In the genomic region with DNA sequence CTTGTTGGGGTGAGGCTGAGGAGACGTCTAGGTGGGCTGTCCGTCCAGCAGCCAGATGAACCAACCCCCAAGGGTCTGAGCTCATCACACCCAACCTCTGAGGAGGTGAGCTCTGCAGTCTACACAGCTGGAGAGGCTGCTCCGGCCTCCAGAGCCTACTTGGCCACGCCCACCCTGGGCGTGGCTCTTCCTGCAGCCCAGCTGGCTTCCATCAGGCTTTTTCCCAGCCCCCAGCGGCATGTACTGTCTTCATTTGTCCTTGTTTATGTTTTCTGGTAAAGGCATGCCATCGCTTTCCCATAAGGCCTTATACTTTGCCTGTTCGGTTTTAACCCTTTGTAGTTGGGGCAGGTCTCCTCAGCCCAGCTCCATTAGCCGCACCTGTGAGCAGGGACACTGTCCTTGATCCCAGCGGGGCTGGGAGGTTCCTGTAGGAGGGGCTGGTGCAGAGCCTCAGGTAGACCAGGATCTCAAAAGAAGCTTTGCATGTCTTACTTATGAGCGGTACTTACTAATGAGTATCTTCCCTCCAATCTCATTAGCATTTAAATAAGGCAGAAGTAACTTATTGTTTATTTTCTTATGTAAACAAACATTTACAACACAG, we compare ENCODE assay signal across 9 mouse cellular contexts. TPM values are rescaled to one million over a fixed set of nuclear protein-coding genes. Genes with fewer than 3 reads are reported as not detected.
DNase-seq lines count a peak whose midpoint lies in the region; ATAC-seq and TF ChIP-seq lines count a peak whose summit lies in the region.
"Had no signal": no experiment of that assay in that cellular context is flagged by ENCODE, and none has a peak within 500 bp of the region (broad histone marks: within the 10 kb centered on the region; RNA-seq: fewer than 3 reads in every experiment).

No protein-coding gene starts in this region.

- peak; percentile 85 for ATAC-seq in lung, embryonic 16.5 days (ENCODE audit: low read depth)
- ATAC-seq in stomach, postnatal 0 days (ENCODE audit: low FRiP score, low TSS enrichment) = peak; percentile 75

- no peak for TF ChIP-seq CTCF in stomach, postnatal 0 days (IDR thresholded peaks at IDR 0.05; ENCODE audit: low read depth)

- intact Hi-C loops in heart, postnatal 25 days (cut with DNase I) = no loop called here

- H3K36me3 ChIP-seq in lung, embryonic 16.5 days (ENCODE audit: control insufficient read depth, insufficient read depth, low read length) = no peaks in the 10 kb centered on the region
- H3K36me3 ChIP-seq in stomach, postnatal 0 days (ENCODE audit: control insufficient read depth, insufficient read depth, low read length) = no peaks in the 10 kb centered on the region

- no peaks in the 10 kb centered on the region for H3K27me3 ChIP-seq in lung, embryonic 16.5 days (ENCODE audit: control insufficient read depth, insufficient read depth, low read depth, low read length)
- no peaks in the 10 kb centered on the region for H3K27me3 ChIP-seq in stomach, postnatal 0 days (ENCODE audit: control insufficient read depth, insufficient read depth, low read length)

- H3K4me1 ChIP-seq in lung, embryonic 16.5 days (replicated peaks; ENCODE audit: control insufficient read depth, insufficient read depth, low read length) = peaks cover 38% of the 10 kb centered on the region
- H3K4me1 ChIP-seq in stomach, postnatal 0 days (replicated peaks; ENCODE audit: control insufficient read depth, insufficient read depth) = peaks cover 6% of the 10 kb centered on the region

- no peak for TF ChIP-seq EP300 in stomach, postnatal 0 days (optimal IDR thresholded peaks at IDR 0.05)

- no peak overlapping the region for H3K4me3 ChIP-seq in lung, embryonic 16.5 days (ENCODE audit: low read length)
- H3K4me3 ChIP-seq in stomach, postnatal 0 days (ENCODE audit: low read depth, low read length) = no peak overlapping the region

- H3K9ac ChIP-seq in lung, embryonic 16.5 days (ENCODE audit: low read length) = peak overlapping the region; percentile 18; the same call in 1 of the 2 replicates
- no peak overlapping the region for H3K9ac ChIP-seq in stomach, postnatal 0 days (ENCODE audit: low read length)

- 4% methylated on average over 11 of the region's 11 CpGs for WGBS in lung, embryonic 16.5 days
- 9% methylated on average over 11 of the region's 11 CpGs for WGBS in stomach, postnatal 0 days

- H3K27ac ChIP-seq in lung, embryonic 16.5 days (ENCODE audit: low read length) = peak overlapping the region; percentile 81
- H3K27ac ChIP-seq in stomach, postnatal 0 days (replicated peaks) = 0 out of 2 replicates have a peak overlapping the region, but pooled peaks have one; percentile 45

- peak; percentile 96 for DNase-seq in heart, adult 11 months
- no peak for DNase-seq in heart, postnatal 25 days (ENCODE audit: low spot score)
- peak; percentile 17 for DNase-seq in heart, adult 8-10 months (ENCODE audit: low spot score)
- peak; percentile 47 for DNase-seq in kidney, adult 18-20 months
- DNase-seq in stomach, postnatal 0 days (ENCODE audit: low spot score) = peak; percentile 60
- no peak for DNase-seq in Muller cell, postnatal 12 days (ENCODE audit: inconsistent ontology term)
- no peak for DNase-seq in cerebellum, adult 18-20 months

- peak overlapping the region; percentile 6 for H3K4me2 ChIP-seq in lung, embryonic 16.5 days (ENCODE audit: low read depth, low read length)
- H3K4me2 ChIP-seq in stomach, postnatal 0 days (replicated peaks; ENCODE audit: low read depth) = 0 out of 2 replicates have a peak overlapping the region, but pooled peaks have one; percentile 14

- H3K9me3 ChIP-seq in lung, embryonic 16.5 days (ENCODE audit: control insufficient read depth, low read length) = no peaks in the 10 kb centered on the region
- no peaks in the 10 kb centered on the region for H3K9me3 ChIP-seq in stomach, postnatal 0 days (ENCODE audit: control insufficient read depth, low read length)

RNA-seq across cellular contexts. Expression of a gene that starts 8.2 kb away (rescaled TPM):
- not detected for total RNA-seq in heart, postnatal 25 days (2021)
- total RNA-seq in heart, adult 8-10 months (2022) = not detected
- polyA plus RNA-seq in lung, embryonic 16.5 days (2015; fragmentation: Nextera tagmentation; extraction: Ambion mirVana) = 0.11 and 0.36 TPM in 2 replicates
- polyA plus RNA-seq in stomach, postnatal 0 days (2015; fragmentation: Nextera tagmentation; extraction: Ambion mirVana) = not detected in 2 replicates
- polyA plus RNA-seq: C2C12 had no signal

RNA-seq across cellular contexts. Expression of a gene that starts 31.0 kb away (rescaled TPM):
- 10 to 100 TPM; 10.2 to 12.4 TPM for total RNA-seq in heart, postnatal 25 days (2021)
- total RNA-seq in heart, adult 8-10 months (2022) = 1 to 10 TPM; 5.6 to 8.9 (median 7.5) TPM
- 67.3 and 72.1 TPM in 2 replicates for polyA plus RNA-seq in lung, embryonic 16.5 days (2015; fragmentation: Nextera tagmentation; extraction: Ambion mirVana)
- 17.2 and 19.0 TPM in 2 replicates for polyA plus RNA-seq in stomach, postnatal 0 days (2015; fragmentation: Nextera tagmentation; extraction: Ambion mirVana)
- polyA plus RNA-seq: C2C12 had no signal

RNA-seq across cellular contexts. Expression of a gene that starts 39.8 kb away (rescaled TPM):
- under 1 TPM; 0.45 to 0.91 TPM for total RNA-seq in heart, postnatal 25 days (2021)
- 1 to 10 TPM in 2 of 4 experiments, under 1 TPM in 2; 0.19 to 1.9 (median 1.1) TPM for total RNA-seq in heart, adult 8-10 months (2022)
- polyA plus RNA-seq in lung, embryonic 16.5 days (2015; fragmentation: Nextera tagmentation; extraction: Ambion mirVana) = 0.82 and 1.6 TPM in 2 replicates
- 0.55 and 0.75 TPM in 2 replicates for polyA plus RNA-seq in stomach, postnatal 0 days (2015; fragmentation: Nextera tagmentation; extraction: Ambion mirVana)

Comparison
In these comparisons a context has a peak if more than half of its experiments do, and no peak if none do; other contexts are left out.
1. DNase-seq: peak in heart, adult 11 months (single experiment), heart, adult 8-10 months (single experiment), kidney, adult 18-20 months (single experiment) and stomach, postnatal 0 days (single experiment); none in heart, postnatal 25 days (single experiment), Muller cell, postnatal 12 days (single experiment) and cerebellum, adult 18-20 months (0 of 2).